Mouse (Mus musculus) embryonic facial prominence, embryonic 12.5 days (tissue): ENCODE measurements around the gene Ntrk2. TPM values are rescaled to one million over a fixed set of nuclear protein-coding genes. Genes with fewer than 3 reads are reported as not detected.

Experiments used
- ATAC-seq: fragments of 200-750 bp; cut with Nextera tagmentation; 2 replicates; pipeline ENCODE4 v1.8.0; 2017; ENCODE audit not compliant: insufficient number of reproducible peaks, insufficient read depth, low FRiP score, low TSS enrichment
- H3K27ac ChIP-seq: fragments of 300-500 bp; sonication (generic); 2 replicates; pipeline ENCODE4 v1.5.1; 2016; ENCODE audit warnings: mild to moderate bottlenecking
- H3K27me3 ChIP-seq: fragments of 300-500 bp; sonication (generic); 2 replicates; pipeline ENCODE4 v1.6.1; 2016; ENCODE audit warnings: mild to moderate bottlenecking, moderate library complexity
- H3K36me3 ChIP-seq: fragments of 300-500 bp; sonication (generic); 2 replicates; pipeline ENCODE4 v1.6.1; 2016; ENCODE audit warnings: mild to moderate bottlenecking
- H3K4me1 ChIP-seq: fragments of 300-500 bp; sonication (generic); 2 replicates; pipeline ENCODE4 v1.6.1; 2016
- H3K4me2 ChIP-seq: fragments of 300-500 bp; sonication (generic); replicated peaks from 2 replicates; pipeline ENCODE4 v1.6.1; 2016; ENCODE audit warnings: mild to moderate bottlenecking, moderate library complexity
- H3K4me3 ChIP-seq: fragments of 300-500 bp; sonication (generic); 2 replicates; pipeline ENCODE4 v1.5.1; 2016; ENCODE audit warnings: mild to moderate bottlenecking
- H3K9ac ChIP-seq: fragments of 300-500 bp; sonication (generic); 2 replicates; pipeline ENCODE4 v1.6.1; 2016; ENCODE audit warnings: mild to moderate bottlenecking, moderate library complexity
- H3K9me3 ChIP-seq: fragments of 300-500 bp; sonication (generic); 2 replicates; pipeline ENCODE4 v1.6.1; 2016; ENCODE audit warnings: mild to moderate bottlenecking, moderate library complexity
- WGBS: fragments of 180-500 bp; shearing (Covaris S2); methylation state at CpG from one replicate; pipeline ENCODE4 v1.1.7; 2016; 5-methylcytosine and 5-hydroxymethylcytosine counted together
- polyA plus RNA-seq: library from polyadenylated mRNA; unstranded; fragments of >200 nt; fragmentation: Nextera tagmentation; extraction: Ambion mirVana; gene quantifications from 2 replicates; pipeline ENCODE4 v1.2.1, GENCODE M21; 2016

Ntrk2 gene
- polyA plus RNA-seq, 1 experiment from 2014 or later: 29.2 TPM

DNA sequence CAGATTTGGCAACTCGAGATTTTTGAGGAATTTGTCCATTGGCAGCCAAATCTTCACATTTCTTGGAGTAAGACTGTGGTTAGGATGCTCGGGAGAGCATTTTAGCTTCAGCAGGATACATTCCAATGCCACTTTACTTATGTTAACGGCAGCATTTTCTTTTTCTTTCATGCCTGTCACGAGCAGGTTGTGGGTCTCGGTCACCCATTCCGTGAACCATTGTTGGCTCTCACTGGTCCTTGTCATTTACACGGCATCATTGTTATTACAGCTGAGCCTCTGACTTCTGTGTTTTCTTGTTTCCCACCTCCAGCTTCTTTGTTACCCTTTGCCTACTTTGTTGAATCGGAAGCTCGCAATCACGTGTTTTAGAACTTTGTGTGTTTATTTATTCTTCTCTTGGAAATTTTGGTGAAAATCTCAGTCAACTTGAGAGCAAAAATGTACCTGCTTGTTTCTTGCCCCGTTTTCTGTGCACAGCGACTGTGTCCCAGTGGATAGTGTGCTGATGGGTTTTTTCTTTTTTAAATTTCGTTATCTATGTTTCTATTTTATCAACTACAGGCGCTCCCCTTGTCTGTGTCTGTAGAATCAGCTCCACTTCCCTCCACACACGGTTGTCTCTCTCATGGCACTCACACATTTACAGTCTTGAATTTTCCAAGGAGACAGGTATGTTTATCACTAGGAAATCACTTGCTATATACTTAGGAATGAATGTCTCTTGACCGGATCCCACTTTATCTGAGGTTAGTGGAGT is 375.0 kb downstream of the Ntrk2 start:
- peaks cover 6% of the 10 kb centered on the region; the same call in 1 of the 2 replicates for H3K9me3 ChIP-seq
- H3K36me3 ChIP-seq: no peaks in the 10 kb centered on the region
- no peak overlapping the region for H3K4me2 ChIP-seq
- H3K4me3 ChIP-seq: no peak overlapping the region
- H3K4me1 ChIP-seq: peaks cover 9% of the 10 kb centered on the region; the same call in 1 of the 2 replicates
- ATAC-seq: no peak
- H3K27ac ChIP-seq: no peak overlapping the region
- 58% methylated on average over 16 of the region's 16 CpGs for WGBS
- H3K9ac ChIP-seq: no peak overlapping the region
- H3K27me3 ChIP-seq: no peaks in the 10 kb centered on the region

DNA sequence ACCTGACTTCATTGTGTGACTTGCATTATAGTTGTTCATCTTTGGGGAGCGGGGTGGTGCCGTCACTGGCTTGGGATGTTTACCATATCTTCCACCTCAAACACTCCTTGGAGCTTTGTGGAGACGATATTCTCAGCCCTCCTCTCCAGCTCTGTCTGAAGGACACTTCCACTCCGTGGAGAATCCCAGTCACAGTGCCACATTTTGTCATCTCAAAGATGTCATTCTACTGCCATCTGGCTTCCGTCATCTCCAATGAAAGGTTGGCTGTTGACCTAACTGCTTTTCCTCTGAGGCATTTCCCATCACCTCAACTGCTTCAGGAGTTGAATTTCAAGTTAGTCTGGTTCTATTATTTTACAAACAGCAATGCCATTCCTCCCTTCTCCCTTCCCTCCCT is 376.3 kb downstream of the Ntrk2 start:
- WGBS: 47% methylated on average over 5 of the region's 5 CpGs
- H3K36me3 ChIP-seq: no peaks in the 10 kb centered on the region
- peaks cover 6% of the 10 kb centered on the region; the same call in 1 of the 2 replicates for H3K9me3 ChIP-seq
- no peak overlapping the region for H3K4me3 ChIP-seq
- 0 out of 2 replicates have a peak, but pooled peaks cover 5% of the 10 kb centered on the region for H3K4me1 ChIP-seq
- H3K9ac ChIP-seq: no peak overlapping the region
- no peaks in the 10 kb centered on the region for H3K27me3 ChIP-seq
- ATAC-seq: no peak
- H3K27ac ChIP-seq: no peak overlapping the region
- no peak overlapping the region for H3K4me2 ChIP-seq

Other genes starting within 250 kb of the Ntrk2 start
- 0.05 and 0.11 TPM in 2 replicates for gene Slc28a3, start 195.7 kb upstream of the Ntrk2 start, polyA plus RNA-seq